11 mouse cellular contexts compared by ENCODE assay signal in genomic region chr15:67042131-67042530, GRCm38 (mm10).
DNase-seq lines count a peak whose midpoint lies in the region; ATAC-seq and TF ChIP-seq lines count a peak whose summit lies in the region.
"Had no signal": no experiment of that assay in that cellular context is flagged by ENCODE, and none has a peak within 500 bp of the region (broad histone marks: within the 10 kb centered on the region; RNA-seq: fewer than 3 reads in every experiment).

No protein-coding gene starts in this region.

- TF ChIP-seq CTCF in kidney, postnatal 0 days (IDR thresholded peaks at IDR 0.05; ENCODE audit: low read depth) = peak; percentile 48; the same call in 1 of the 2 replicates
- TF ChIP-seq CTCF in MEL (IDR thresholded peaks at IDR 0.05 in 2 of 3, conservative IDR thresholded peaks at IDR 0.05 in 1 of 3; ENCODE audit: control insufficient read depth in 1 of 3, insufficient read depth in 1 of 3, low read depth in 2 of 3, low read length in 3 of 3, poor library complexity in 1 of 3, severe bottlenecking in 1 of 3) = peak; percentile 51 to 76 (median 57)

- no peak overlapping the region for H3K4me2 ChIP-seq in kidney, postnatal 0 days (ENCODE audit: low read length)
- H3K4me2 ChIP-seq in kidney, embryonic 15.5 days = no peak overlapping the region
- no peak overlapping the region for H3K4me2 ChIP-seq in hindbrain, embryonic 12.5 days (replicated peaks)
- H3K4me2 ChIP-seq in heart, embryonic 11.5 days = no peak overlapping the region
- H3K4me2 ChIP-seq: limb, embryonic 13.5 days had no signal

- peaks cover 13% of the 10 kb centered on the region; the same call in 1 of the 2 replicates for H3K4me1 ChIP-seq in kidney, postnatal 0 days (replicated peaks; ENCODE audit: insufficient read depth, low read length)
- H3K4me1 ChIP-seq in kidney, embryonic 15.5 days = peaks cover 31% of the 10 kb centered on the region
- peaks cover 0 to 7% of the 10 kb centered on the region in 2 experiments; a peak in 2 of 4 replicates for H3K4me1 ChIP-seq in MEL (ENCODE audit: control insufficient read depth in 1 of 2, insufficient read depth in 2 of 2, low read length in 2 of 2)
- H3K4me1 ChIP-seq in hindbrain, embryonic 12.5 days = peaks cover 12% of the 10 kb centered on the region
- H3K4me1 ChIP-seq in heart, embryonic 11.5 days (ENCODE audit: control insufficient read depth, insufficient read depth, low read length) = peaks cover 9% of the 10 kb centered on the region

- no peak for DNase-seq in kidney, postnatal 0 days (ENCODE audit: low spot score)
- peak; percentile 36 for DNase-seq in CD4-positive helper T cell, adult 2 months (ENCODE audit: low read depth, low spot score)
- peak; percentile 37 for DNase-seq in MEL (ENCODE audit: low read depth, low spot score)
- DNase-seq in layer of hippocampus, postnatal 36 days = no peak
- DNase-seq: cerebellum, adult 18-20 months; heart, postnatal 10 days had no signal

- ATAC-seq in kidney, postnatal 0 days (replicated peaks; ENCODE audit: low FRiP score, low read depth) = no peak
- ATAC-seq in kidney, embryonic 15.5 days (replicated peaks; ENCODE audit: low FRiP score) = no peak
- ATAC-seq in monocyte, adult 5-6 weeks (replicated peaks; ENCODE audit: insufficient number of reproducible peaks, low FRiP score, low TSS enrichment, poor library complexity, severe bottlenecking) = 0 out of 2 replicates have a peak, but pooled peaks have one; percentile 48
- ATAC-seq in hindbrain, embryonic 12.5 days (ENCODE audit: low FRiP score) = no peak
- no peak for ATAC-seq in heart, embryonic 11.5 days (replicated peaks; ENCODE audit: insufficient number of reproducible peaks, low FRiP score, low TSS enrichment)

- no peak overlapping the region for H3K9ac ChIP-seq in kidney, postnatal 0 days (ENCODE audit: low read depth, low read length)
- H3K9ac ChIP-seq in kidney, embryonic 15.5 days = no peak overlapping the region
- H3K9ac ChIP-seq in MEL (ENCODE audit: control insufficient read depth, low read depth, low read length, poor library complexity, severe bottlenecking) = no peak overlapping the region
- H3K9ac ChIP-seq in hindbrain, embryonic 12.5 days = no peak overlapping the region
- no peak overlapping the region for H3K9ac ChIP-seq in heart, embryonic 11.5 days (ENCODE audit: low read depth, low read length)
- H3K9ac ChIP-seq: limb, embryonic 13.5 days had no signal

- no peak overlapping the region for H3K27ac ChIP-seq in kidney, postnatal 0 days
- no peak overlapping the region for H3K27ac ChIP-seq in kidney, embryonic 15.5 days
- H3K27ac ChIP-seq in MEL (ENCODE audit: control insufficient read depth, low read depth, low read length) = no peak overlapping the region
- H3K27ac ChIP-seq in hindbrain, embryonic 12.5 days = no peak overlapping the region
- H3K27ac ChIP-seq in heart, embryonic 11.5 days (ENCODE audit: low read depth, low read length) = no peak overlapping the region
- H3K27ac ChIP-seq: limb, embryonic 13.5 days had no signal

- H3K9me3 ChIP-seq in kidney, postnatal 0 days (replicated peaks; ENCODE audit: low read length) = no peaks in the 10 kb centered on the region
- H3K9me3 ChIP-seq in kidney, embryonic 15.5 days (replicated peaks) = no peaks in the 10 kb centered on the region
- no peaks in the 10 kb centered on the region for H3K9me3 ChIP-seq in MEL (replicated peaks; ENCODE audit: insufficient read depth, low read length)
- no peaks in the 10 kb centered on the region for H3K9me3 ChIP-seq in hindbrain, embryonic 12.5 days (replicated peaks)
- no peaks in the 10 kb centered on the region for H3K9me3 ChIP-seq in heart, embryonic 11.5 days (replicated peaks; ENCODE audit: control insufficient read depth, low read length)
- H3K9me3 ChIP-seq: limb, embryonic 13.5 days had no signal

- TF ChIP-seq RAD21 in MEL (IDR thresholded peaks at IDR 0.05; ENCODE audit: low read depth, low read length) = peak; percentile 5; the same call in 1 of the 2 replicates

- no peaks in the 10 kb centered on the region; the same call in 1 of the 2 replicates for H3K79me2 ChIP-seq in MEL (ENCODE audit: control insufficient read depth, insufficient read depth, low read length, poor library complexity)

- H3K36me3 ChIP-seq in kidney, postnatal 0 days (ENCODE audit: insufficient read depth, low read length) = no peaks in the 10 kb centered on the region
- H3K36me3 ChIP-seq in kidney, embryonic 15.5 days = no peaks in the 10 kb centered on the region
- H3K36me3 ChIP-seq in MEL (ENCODE audit: control insufficient read depth in 1 of 2, insufficient read depth in 2 of 2, low read length in 2 of 2) = peaks cover 0 to 4% of the 10 kb centered on the region in 2 experiments; a peak in 1 of 4 replicates
- H3K36me3 ChIP-seq in hindbrain, embryonic 12.5 days = no peaks in the 10 kb centered on the region
- H3K36me3 ChIP-seq in heart, embryonic 11.5 days (ENCODE audit: control insufficient read depth, insufficient read depth, low read length) = no peaks in the 10 kb centered on the region
- H3K36me3 ChIP-seq: limb, embryonic 13.5 days had no signal

- H3K4me3 ChIP-seq in kidney, postnatal 0 days (replicated peaks; ENCODE audit: low read depth, low read length) = no peak overlapping the region
- no peak overlapping the region for H3K4me3 ChIP-seq in kidney, embryonic 15.5 days (replicated peaks)
- no peak overlapping the region for H3K4me3 ChIP-seq in MEL (ENCODE audit: control insufficient read depth in 1 of 2, insufficient read depth in 1 of 2, low read depth in 2 of 2, low read length in 2 of 2)
- H3K4me3 ChIP-seq in hindbrain, embryonic 12.5 days = no peak overlapping the region
- no peak overlapping the region for H3K4me3 ChIP-seq in heart, embryonic 11.5 days (ENCODE audit: low read depth, low read length)
- H3K4me3 ChIP-seq: limb, embryonic 13.5 days had no signal

- 91% methylated on average over 2 of the region's 2 CpGs for WGBS in kidney, postnatal 0 days
- 84% methylated on average over 2 of the region's 2 CpGs for WGBS in kidney, embryonic 15.5 days
- 83% methylated on average over 2 of the region's 2 CpGs for WGBS in hindbrain, embryonic 12.5 days
- 74% methylated on average over 2 of the region's 2 CpGs for WGBS in heart, embryonic 11.5 days (ENCODE audit: insufficient replicate concordance)

- H3K27me3 ChIP-seq in kidney, postnatal 0 days (ENCODE audit: insufficient read depth, low read length) = no peaks in the 10 kb centered on the region
- H3K27me3 ChIP-seq in kidney, embryonic 15.5 days = no peaks in the 10 kb centered on the region
- H3K27me3 ChIP-seq in MEL (ENCODE audit: control insufficient read depth in 1 of 2, insufficient read depth in 2 of 2, low read length in 2 of 2) = no peaks in the 10 kb centered on the region
- H3K27me3 ChIP-seq in hindbrain, embryonic 12.5 days = 0 out of 2 replicates have a peak, but pooled peaks cover 4% of the 10 kb centered on the region
- H3K27me3 ChIP-seq in heart, embryonic 11.5 days (ENCODE audit: control insufficient read depth, insufficient read depth, low read length) = no peaks in the 10 kb centered on the region
- H3K27me3 ChIP-seq: limb, embryonic 13.5 days had no signal

- no peak for TF ChIP-seq EP300 in MEL (IDR thresholded peaks at IDR 0.05; ENCODE audit: low read depth in 1 of 2, low read length in 2 of 2)

- TF ChIP-seq POLR2A in MEL (IDR thresholded peaks at IDR 0.05; ENCODE audit: control insufficient read depth in 1 of 2, insufficient read depth in 1 of 2, low read depth in 1 of 2, low read length in 2 of 2, poor library complexity in 1 of 2) = no peak

TF ChIP-seq in MEL, 35 proteins besides CTCF, POLR2A, EP300 and RAD21:
- TF ChIP-seq SMC3 (IDR thresholded peaks at IDR 0.05; ENCODE audit: low read depth, low read length) = peak; percentile 22; the same call in 1 of the 2 replicates
- no peak for TF ChIP-seq CHD1 (IDR thresholded peaks at IDR 0.05; ENCODE audit: low read depth, low read length)

Comparison
In these comparisons a context has a peak if more than half of its experiments do, and no peak if none do; other contexts are left out.
1. DNase-seq: peak in CD4-positive helper T cell, adult 2 months (single experiment) and MEL (single experiment); none in kidney, postnatal 0 days (single experiment) and layer of hippocampus, postnatal 36 days (0 of 2).